Mouse (Mus musculus) liver, embryonic 12.5 days (tissue): ENCODE results near the gene Gm5415. TPM values are rescaled to one million over a fixed set of nuclear protein-coding genes. Genes with fewer than 3 reads are reported as not detected.
"Not testable (repeated sequence)": the region's sequence is repeated elsewhere in the genome, so short reads cannot be mapped to it uniquely, and the experiment has no call there.

Source experiments
- ATAC-seq: fragments of 200-750 bp; cut with Nextera tagmentation; 2 replicates; pipeline ENCODE4 v1.8.0; 2017; ENCODE audit warnings: moderate number of reproducible peaks, mild to moderate bottlenecking, moderate library complexity
- H3K27ac ChIP-seq: fragments of 300-500 bp; sonication (generic); 2 replicates; pipeline ENCODE4 v1.5.1; 2016; ENCODE audit warnings: mild to moderate bottlenecking
- H3K27me3 ChIP-seq: fragments of 300-500 bp; sonication (generic); replicated peaks from 2 replicates; pipeline ENCODE4 v1.6.1; 2016; ENCODE audit warnings: mild to moderate bottlenecking, moderate library complexity
- H3K36me3 ChIP-seq: fragments of 300-500 bp; sonication (generic); 2 replicates; pipeline ENCODE4 v1.6.1; 2016; ENCODE audit warnings: mild to moderate bottlenecking, moderate library complexity
- H3K4me1 ChIP-seq: fragments of 300-500 bp; sonication (generic); 2 replicates; pipeline ENCODE4 v1.6.1; 2016
- H3K4me2 ChIP-seq: fragments of 300-500 bp; sonication (generic); 2 replicates; pipeline ENCODE4 v1.6.1; 2016; ENCODE audit warnings: mild to moderate bottlenecking, moderate library complexity
- H3K4me3 ChIP-seq: fragments of 300-500 bp; sonication (generic); 2 replicates; pipeline ENCODE4 v1.5.1; 2016; ENCODE audit warnings: mild to moderate bottlenecking, moderate library complexity
- H3K9ac ChIP-seq: fragments of 300-500 bp; sonication (generic); 2 replicates; pipeline ENCODE4 v1.6.1; 2016; ENCODE audit warnings: mild to moderate bottlenecking, moderate library complexity
- H3K9me3 ChIP-seq: fragments of 300-500 bp; sonication (generic); replicated peaks from 2 replicates; pipeline ENCODE4 v1.6.1; 2016; ENCODE audit warnings: mild to moderate bottlenecking, moderate library complexity
- WGBS: fragments of 180-500 bp; shearing (Covaris S2); methylation state at CpG from one replicate; pipeline ENCODE4 v1.1.7; 2016; ENCODE audit not compliant: insufficient replicate concordance; 5-methylcytosine and 5-hydroxymethylcytosine counted together
- polyA plus RNA-seq: library from polyadenylated mRNA; unstranded; fragments of >200 nt; fragmentation: Nextera tagmentation; extraction: Ambion mirVana; gene quantifications from 2 replicates; pipeline ENCODE4 v1.2.1, GENCODE M21; 2016

The Gm5415 gene
- polyA plus RNA-seq, result 0.04 TPM in 1 of 2 replicates, not detected in the other

DNA sequence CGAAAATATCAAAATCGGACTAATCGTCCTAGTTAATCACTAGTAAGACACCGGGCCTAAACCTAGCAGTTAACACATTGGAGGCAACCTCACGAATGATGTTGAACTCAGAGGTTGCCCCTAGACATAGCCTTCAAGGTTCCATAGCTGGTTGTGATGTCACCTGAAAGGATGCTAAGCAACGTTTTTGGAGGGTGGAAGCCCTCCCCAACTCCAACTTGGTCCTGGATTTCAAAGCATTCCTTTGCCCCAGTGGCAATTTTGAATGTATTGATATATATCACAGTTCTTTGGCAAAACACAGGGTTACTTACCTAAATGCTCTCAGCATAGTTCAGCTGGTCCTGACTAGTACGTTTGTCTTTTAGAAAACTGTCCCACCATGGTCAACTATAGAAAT, at the start of gene Gm5415:
Gene Gm5415 (minus strand): TSS at position 101 of the 400 bp plus-strand sequence.
- not testable (repeated sequence) for ATAC-seq, H3K4me3 ChIP-seq, H3K9ac ChIP-seq, H3K4me1 ChIP-seq, H3K9me3 ChIP-seq, H3K27ac ChIP-seq, H3K27me3 ChIP-seq, H3K4me2 ChIP-seq, H3K36me3 ChIP-seq
- 63% methylated on average over 2 of the region's 7 CpGs for WGBS

- Histone ChIP-seq H3K9me3 (no peaks in the 10 kb centered on the region), H3K9ac (no peak overlapping the region)
- 62% methylated on average over 2 of the region's 2 CpGs for WGBS
These were observed 21.8 kb upstream of the Gm5415 start for GRCm38 (mm10) chr1:32568901-32569300.

DNA sequence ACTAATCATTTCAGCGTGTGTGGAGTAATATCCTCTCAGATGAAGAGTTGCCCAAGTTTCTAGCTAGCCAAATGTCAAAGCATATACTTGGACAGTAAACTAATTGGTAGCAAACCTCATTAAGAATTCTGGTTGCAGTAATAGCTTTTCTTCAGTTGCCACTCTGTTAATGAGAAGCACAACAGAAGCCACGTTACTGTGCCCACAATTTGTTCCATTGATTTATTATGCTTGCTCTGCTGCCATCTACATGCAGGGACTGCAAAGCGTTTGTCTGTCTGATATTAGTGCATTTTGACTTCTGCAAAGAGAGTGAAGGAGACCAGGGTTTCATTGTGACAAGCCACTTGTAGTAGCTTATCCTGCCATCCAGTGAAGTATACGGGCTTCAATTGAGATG, 6.8 kb upstream of the Gm5415 start:
- Histone ChIP-seq H3K4me2 (no peak overlapping the region), H3K27me3 (no peaks in the 10 kb centered on the region), H3K9ac (no peak overlapping the region), H3K9me3 (no peaks in the 10 kb centered on the region), H3K4me3 (no peak overlapping the region), H3K27ac (no peak overlapping the region), H3K4me1 (no peaks in the 10 kb centered on the region), H3K36me3 (no peaks in the 10 kb centered on the region)
- no peak for ATAC-seq
- 50% methylated on average over 4 of the region's 4 CpGs for WGBS

More at GRCm38 (mm10) chr1:32568901-32569300, 21.8 kb upstream of the Gm5415 start:
- Histone ChIP-seq H3K4me1 (no peaks in the 10 kb centered on the region), H3K27me3 (no peaks in the 10 kb centered on the region), H3K36me3 (no peaks in the 10 kb centered on the region), H3K4me2 (no peak overlapping the region), H3K27ac (no peak overlapping the region), H3K4me3 (no peak overlapping the region)
- no peak for ATAC-seq

- H3K9ac ChIP-seq, result no peak overlapping the region
- no peak overlapping the region for H3K4me2 ChIP-seq
- H3K9me3 ChIP-seq, result no peaks in the 10 kb centered on the region
- H3K27me3 ChIP-seq, result no peaks in the 10 kb centered on the region
- no peaks in the 10 kb centered on the region for H3K4me1 ChIP-seq
- no peak for ATAC-seq
- no peaks in the 10 kb centered on the region for H3K36me3 ChIP-seq
- no peak overlapping the region for H3K27ac ChIP-seq
- H3K4me3 ChIP-seq, result no peak overlapping the region
- WGBS, result 74% methylated on average over 3 of the region's 3 CpGs
These were observed 6.4 kb upstream of the Gm5415 start for GRCm38 (mm10) chr1:32553459-32553858.

- Histone ChIP-seq H3K9me3 (no peaks in the 10 kb centered on the region), H3K9ac (no peak overlapping the region), H3K27me3 (no peaks in the 10 kb centered on the region), H3K27ac (no peak overlapping the region), H3K36me3 (no peaks in the 10 kb centered on the region), H3K4me2 (no peak overlapping the region), H3K4me3 (no peak overlapping the region), H3K4me1 (no peaks in the 10 kb centered on the region)
- WGBS, result 79% methylated on average over 6 of the region's 6 CpGs
- ATAC-seq, result no peak
These were observed 43.7 kb downstream of the Gm5415 start for GRCm38 (mm10) chr1:32503381-32503780.
